Mouse (Mus musculus): ENCODE results near the gene Gpbp1. TPM values are rescaled to one million over a fixed set of nuclear protein-coding genes. Genes with fewer than 3 reads are reported as not detected.

Gpbp1 gene
- polyA plus RNA-seq, 1 experiment from 2014 or later: 107 TPM

- no peaks in the 10 kb centered on the region for H3K36me3 ChIP-seq (ENCODE audit: control insufficient read depth, insufficient read depth)
- H3K4me2 ChIP-seq (ENCODE audit: low read length): no peak overlapping the region
- no peak overlapping the region for H3K4me3 ChIP-seq (replicated peaks; ENCODE audit: low read length)
- no peak overlapping the region for H3K9ac ChIP-seq (replicated peaks; ENCODE audit: low read depth, low read length)
- no peaks in the 10 kb centered on the region for H3K27me3 ChIP-seq (replicated peaks; ENCODE audit: control insufficient read depth, insufficient read depth, low read length)
- WGBS: 2% methylated on average over 7 of the region's 7 CpGs
- peak; percentile 36 for ATAC-seq
- H3K9me3 ChIP-seq (ENCODE audit: control insufficient read depth, low read length): no peaks in the 10 kb centered on the region
- H3K27ac ChIP-seq (ENCODE audit: low read length): no peak overlapping the region
- no peaks in the 10 kb centered on the region for H3K4me1 ChIP-seq (replicated peaks; ENCODE audit: control insufficient read depth, insufficient read depth, low read length)
Measured at GRCm38 (mm10) chr13:111410831-111411230, 79.1 kb downstream of the Gpbp1 start.

DNA sequence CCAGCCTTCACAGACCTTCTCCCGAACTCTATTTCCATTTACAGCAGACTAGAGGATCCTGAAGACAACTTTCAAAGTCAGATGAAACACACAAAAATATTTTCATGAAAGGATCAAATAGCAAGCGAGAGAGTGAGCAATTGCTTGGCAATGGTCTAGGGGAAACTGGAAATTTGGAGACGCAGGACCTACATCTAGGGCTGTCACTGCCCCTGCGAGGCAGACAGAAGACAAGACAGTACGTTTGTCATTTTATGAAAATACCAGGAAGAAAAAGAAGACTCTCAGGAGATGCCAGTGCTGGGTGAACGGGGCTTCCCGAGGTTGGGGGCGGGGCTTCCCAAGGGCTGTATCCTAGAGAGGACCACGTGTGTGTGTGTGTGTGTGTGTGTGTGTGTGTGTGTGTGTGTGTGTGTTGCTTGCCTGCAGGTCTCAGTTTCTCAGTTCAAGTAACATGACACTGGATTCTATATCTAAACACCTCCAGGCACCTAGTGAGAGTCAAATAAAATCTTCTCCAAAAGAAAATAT lies 83.0 kb downstream of the Gpbp1 start:
- no peak overlapping the region for H3K27ac ChIP-seq (ENCODE audit: low read length)
- ATAC-seq: no peak
- WGBS: 66% methylated on average over 9 of the region's 9 CpGs

GRCm38 (mm10) chr13:111405956-111406355 lies 84.0 kb downstream of the Gpbp1 start:
- 91% methylated on average over 3 of the region's 3 CpGs for WGBS
- ATAC-seq: no peak

More for the DNA sequence above, 83.0 kb downstream of the Gpbp1 start:
- Histone ChIP-seq H3K4me2 (ENCODE audit: low read length) (no peak overlapping the region), H3K27me3 (replicated peaks; ENCODE audit: control insufficient read depth, insufficient read depth, low read length) (no peaks in the 10 kb centered on the region), H3K9ac (replicated peaks; ENCODE audit: low read depth, low read length) (no peak overlapping the region), H3K4me1 (replicated peaks; ENCODE audit: control insufficient read depth, insufficient read depth, low read length) (no peaks in the 10 kb centered on the region), H3K4me3 (replicated peaks; ENCODE audit: low read length) (no peak overlapping the region), H3K9me3 (ENCODE audit: control insufficient read depth, low read length) (no peaks in the 10 kb centered on the region), H3K36me3 (ENCODE audit: control insufficient read depth, insufficient read depth) (no peaks in the 10 kb centered on the region)

GRCm38 (mm10) chr13:111397600-111398151 lies 92.2 kb downstream of the Gpbp1 start:
- H3K4me1 ChIP-seq (replicated peaks; ENCODE audit: control insufficient read depth, insufficient read depth, low read length): peaks cover 3% of the 10 kb centered on the region; the same call in 1 of the 2 replicates
- no peak overlapping the region for H3K9ac ChIP-seq (replicated peaks; ENCODE audit: low read depth, low read length)
- WGBS: 48% methylated on average over 5 of the region's 5 CpGs
- H3K27ac ChIP-seq (ENCODE audit: low read length): no peak overlapping the region
- no peaks in the 10 kb centered on the region for H3K27me3 ChIP-seq (replicated peaks; ENCODE audit: control insufficient read depth, insufficient read depth, low read length)
- no peak for ATAC-seq
- no peaks in the 10 kb centered on the region for H3K36me3 ChIP-seq (ENCODE audit: control insufficient read depth, insufficient read depth)
- no peak overlapping the region for H3K4me2 ChIP-seq (ENCODE audit: low read length)
- H3K4me3 ChIP-seq (replicated peaks; ENCODE audit: low read length): no peak overlapping the region
- H3K9me3 ChIP-seq (ENCODE audit: control insufficient read depth, low read length): no peaks in the 10 kb centered on the region

More at GRCm38 (mm10) chr13:111405956-111406355, 84.0 kb downstream of the Gpbp1 start:
- Histone ChIP-seq H3K27me3 (replicated peaks; ENCODE audit: control insufficient read depth, insufficient read depth, low read length) (no peaks in the 10 kb centered on the region), H3K4me1 (replicated peaks; ENCODE audit: control insufficient read depth, insufficient read depth, low read length) (no peaks in the 10 kb centered on the region), H3K36me3 (ENCODE audit: control insufficient read depth, insufficient read depth) (no peaks in the 10 kb centered on the region), H3K9me3 (ENCODE audit: control insufficient read depth, low read length) (no peaks in the 10 kb centered on the region), H3K27ac (ENCODE audit: low read length) (no peak overlapping the region), H3K4me3 (replicated peaks; ENCODE audit: low read length) (no peak overlapping the region), H3K9ac (replicated peaks; ENCODE audit: low read depth, low read length) (no peak overlapping the region), H3K4me2 (ENCODE audit: low read length) (no peak overlapping the region)

GRCm38 (mm10) chr13:111397061-111397460 lies 92.8 kb downstream of the Gpbp1 start:
- WGBS: 59% methylated on average over 7 of the region's 7 CpGs

GRCm38 (mm10) chr13:111395528-111395927 lies 94.4 kb downstream of the Gpbp1 start:
- H3K9ac ChIP-seq (replicated peaks; ENCODE audit: low read depth, low read length): no peak overlapping the region
- H3K36me3 ChIP-seq (ENCODE audit: control insufficient read depth, insufficient read depth): no peaks in the 10 kb centered on the region
- 93% methylated on average over 7 of the region's 7 CpGs for WGBS
- peaks cover 3% of the 10 kb centered on the region; the same call in 1 of the 2 replicates for H3K4me1 ChIP-seq (replicated peaks; ENCODE audit: control insufficient read depth, insufficient read depth, low read length)
- no peaks in the 10 kb centered on the region for H3K9me3 ChIP-seq (ENCODE audit: control insufficient read depth, low read length)
- no peak for ATAC-seq
- no peak overlapping the region for H3K4me3 ChIP-seq (replicated peaks; ENCODE audit: low read length)
- no peak overlapping the region for H3K27ac ChIP-seq (ENCODE audit: low read length)
- H3K4me2 ChIP-seq (ENCODE audit: low read length): no peak overlapping the region
- H3K27me3 ChIP-seq (replicated peaks; ENCODE audit: control insufficient read depth, insufficient read depth, low read length): no peaks in the 10 kb centered on the region

More at GRCm38 (mm10) chr13:111397061-111397460, 92.8 kb downstream of the Gpbp1 start:
- Histone ChIP-seq H3K4me2 (ENCODE audit: low read length) (no peak overlapping the region), H3K27ac (ENCODE audit: low read length) (no peak overlapping the region), H3K4me3 (replicated peaks; ENCODE audit: low read length) (no peak overlapping the region), H3K27me3 (replicated peaks; ENCODE audit: control insufficient read depth, insufficient read depth, low read length) (no peaks in the 10 kb centered on the region), H3K4me1 (replicated peaks; ENCODE audit: control insufficient read depth, insufficient read depth, low read length) (peaks cover 3% of the 10 kb centered on the region; the same call in 1 of the 2 replicates), H3K9me3 (ENCODE audit: control insufficient read depth, low read length) (no peaks in the 10 kb centered on the region), H3K9ac (replicated peaks; ENCODE audit: low read depth, low read length) (no peak overlapping the region), H3K36me3 (ENCODE audit: control insufficient read depth, insufficient read depth) (no peaks in the 10 kb centered on the region)
- ATAC-seq: 0 out of 2 replicates have a peak, but pooled peaks have one; percentile 26

GRCm38 (mm10) chr13:111394904-111395303 lies 95.0 kb downstream of the Gpbp1 start:
- H3K4me1 ChIP-seq (replicated peaks; ENCODE audit: control insufficient read depth, insufficient read depth, low read length): peaks cover 3% of the 10 kb centered on the region; the same call in 1 of the 2 replicates
- ATAC-seq: no peak
- no peak overlapping the region for H3K9ac ChIP-seq (replicated peaks; ENCODE audit: low read depth, low read length)
- H3K4me3 ChIP-seq (replicated peaks; ENCODE audit: low read length): no peak overlapping the region
- no peaks in the 10 kb centered on the region for H3K9me3 ChIP-seq (ENCODE audit: control insufficient read depth, low read length)
- H3K36me3 ChIP-seq (ENCODE audit: control insufficient read depth, insufficient read depth): no peaks in the 10 kb centered on the region
- no peak overlapping the region for H3K27ac ChIP-seq (ENCODE audit: low read length)
- H3K4me2 ChIP-seq (ENCODE audit: low read length): no peak overlapping the region
- WGBS: 73% methylated on average over 4 of the region's 4 CpGs
- H3K27me3 ChIP-seq (replicated peaks; ENCODE audit: control insufficient read depth, insufficient read depth, low read length): no peaks in the 10 kb centered on the region

- Histone ChIP-seq H3K27me3 (replicated peaks; ENCODE audit: control insufficient read depth, insufficient read depth, low read length) (no peaks in the 10 kb centered on the region), H3K9me3 (ENCODE audit: control insufficient read depth, low read length) (no peaks in the 10 kb centered on the region), H3K9ac (replicated peaks; ENCODE audit: low read depth, low read length) (no peak overlapping the region), H3K36me3 (ENCODE audit: control insufficient read depth, insufficient read depth) (no peaks in the 10 kb centered on the region), H3K27ac (ENCODE audit: low read length) (no peak overlapping the region), H3K4me1 (replicated peaks; ENCODE audit: control insufficient read depth, insufficient read depth, low read length) (peaks cover 3% of the 10 kb centered on the region; the same call in 1 of the 2 replicates), H3K4me3 (replicated peaks; ENCODE audit: low read length) (no peak overlapping the region), H3K4me2 (ENCODE audit: low read length) (no peak overlapping the region)
- WGBS: 80% methylated on average over 8 of the region's 8 CpGs
- no peak for ATAC-seq
Measured at GRCm38 (mm10) chr13:111394341-111394740, 95.6 kb downstream of the Gpbp1 start.

DNA sequence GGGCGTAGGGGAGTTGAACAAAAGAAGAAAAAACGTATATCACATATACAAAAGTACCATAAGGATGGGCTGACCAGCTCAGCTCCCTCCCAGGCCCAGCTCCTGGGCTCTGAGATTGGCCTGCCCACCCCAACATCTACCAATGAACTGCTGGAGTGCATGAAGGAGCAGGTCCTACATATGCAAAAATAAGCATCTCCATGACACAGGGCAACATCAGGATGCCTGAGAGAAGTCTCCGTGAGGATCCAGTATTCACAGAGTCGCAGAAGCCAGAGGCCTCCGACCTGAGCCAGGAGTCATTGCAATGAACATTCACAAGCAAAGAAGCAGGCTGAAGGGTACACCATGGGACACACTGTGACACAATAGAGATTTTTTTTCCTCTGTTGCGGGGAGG lies 96.5 kb downstream of the Gpbp1 start:
- H3K4me3 ChIP-seq (replicated peaks; ENCODE audit: low read length): no peak overlapping the region
- 66% methylated on average over 6 of the region's 6 CpGs for WGBS
- H3K4me2 ChIP-seq (ENCODE audit: low read length): no peak overlapping the region
- no peaks in the 10 kb centered on the region for H3K9me3 ChIP-seq (ENCODE audit: control insufficient read depth, low read length)
- ATAC-seq: no peak
- no peak overlapping the region for H3K27ac ChIP-seq (ENCODE audit: low read length)
- H3K27me3 ChIP-seq (replicated peaks; ENCODE audit: control insufficient read depth, insufficient read depth, low read length): no peaks in the 10 kb centered on the region
- H3K36me3 ChIP-seq (ENCODE audit: control insufficient read depth, insufficient read depth): no peaks in the 10 kb centered on the region
- no peak overlapping the region for H3K9ac ChIP-seq (replicated peaks; ENCODE audit: low read depth, low read length)
- H3K4me1 ChIP-seq (replicated peaks; ENCODE audit: control insufficient read depth, insufficient read depth, low read length): peaks cover 3% of the 10 kb centered on the region; the same call in 1 of the 2 replicates
